Mouse (Mus musculus): ENCODE measurements around the gene Marc2. TPM values are rescaled to one million over a fixed set of nuclear protein-coding genes. Genes with fewer than 3 reads are reported as not detected.

Gene Marc2
- 200 TPM for polyA plus RNA-seq (2017; shearing (Covaris generic))

DNA sequence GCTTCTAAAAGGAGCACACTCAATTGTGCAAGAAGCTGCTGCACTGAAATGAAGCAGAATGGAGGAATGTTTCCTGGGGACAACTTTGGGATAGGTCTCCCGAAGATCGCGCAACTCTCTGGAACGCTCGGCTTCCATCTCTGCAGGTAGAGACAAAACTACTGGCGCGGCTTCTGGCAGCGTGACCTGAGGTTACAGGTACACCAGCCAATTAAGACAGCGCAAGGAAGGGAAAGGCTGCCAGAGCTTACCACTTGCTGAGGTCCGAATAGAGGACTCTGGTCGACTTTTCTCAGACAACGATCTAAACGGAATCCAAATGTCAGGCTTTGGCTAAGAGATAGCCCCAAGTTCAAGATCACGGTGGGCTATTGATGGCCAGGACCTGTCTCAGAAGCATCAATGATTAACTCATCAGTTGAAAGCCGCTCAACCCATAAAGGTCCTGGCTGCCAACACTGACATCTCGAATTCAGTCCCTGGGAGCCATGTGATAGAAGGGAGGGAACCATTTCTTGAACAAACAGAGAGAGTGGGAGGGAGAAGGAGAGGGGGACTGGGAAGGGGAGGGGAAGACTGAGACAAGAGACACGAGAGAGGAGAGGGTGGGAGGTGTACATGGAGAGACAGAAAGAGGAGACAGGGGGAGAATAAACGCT, at the start of gene Marc2:
Gene Marc2 (minus strand): TSS at position 360 of the 659 bp plus-strand sequence.

DNA sequence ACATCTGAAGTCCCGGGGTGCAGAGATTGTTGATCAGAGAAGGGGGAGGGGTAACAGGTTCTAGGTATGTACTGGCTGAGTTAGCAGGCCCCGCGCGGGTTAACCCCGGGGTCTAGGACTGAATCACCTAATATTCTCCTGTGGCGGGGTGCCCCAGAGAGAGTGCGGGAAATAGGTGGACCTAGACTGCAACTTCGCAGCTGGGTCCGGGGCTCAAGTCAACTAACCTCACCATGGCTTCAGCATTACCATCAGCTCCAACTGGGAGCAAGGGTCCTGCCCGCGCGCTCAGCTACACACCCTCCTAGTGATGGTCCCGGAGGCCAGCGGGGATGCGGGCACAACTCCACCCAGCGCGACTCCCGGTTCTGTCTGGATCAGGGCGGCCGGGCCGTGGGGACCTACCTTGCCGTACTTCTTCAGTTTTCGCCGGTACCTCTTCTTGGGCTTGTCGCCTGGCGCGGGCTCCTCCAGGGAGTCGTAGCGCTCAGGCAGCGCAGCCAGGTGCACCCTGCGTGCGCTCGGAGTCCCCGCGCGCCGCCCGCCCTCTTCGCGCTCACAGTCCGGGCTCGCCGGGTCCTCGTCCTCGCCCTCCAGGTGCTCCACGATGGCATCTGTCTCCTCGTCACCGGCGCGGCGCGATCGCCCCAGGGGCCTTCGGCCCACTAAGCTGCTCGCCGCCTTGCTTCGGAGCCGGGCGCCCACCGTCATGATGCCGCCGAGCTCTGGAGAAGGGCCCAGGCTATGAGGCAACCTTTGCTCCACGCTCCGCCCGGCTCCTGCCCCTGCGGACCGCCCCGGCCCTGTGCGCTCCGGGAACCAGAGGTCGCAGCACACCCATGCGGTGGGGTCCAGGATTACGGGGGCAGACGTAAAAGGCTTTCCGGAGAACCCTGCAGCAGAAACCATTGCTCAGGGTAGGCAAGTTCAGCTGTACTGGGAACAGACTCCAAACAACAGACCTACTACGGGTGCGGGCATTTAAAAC, 36.3 kb upstream of the Marc2 start, which contains the start of gene C130074G19Rik:
Gene C130074G19Rik (minus strand): TSS at position 938 of the 988 bp plus-strand sequence.

DNA sequence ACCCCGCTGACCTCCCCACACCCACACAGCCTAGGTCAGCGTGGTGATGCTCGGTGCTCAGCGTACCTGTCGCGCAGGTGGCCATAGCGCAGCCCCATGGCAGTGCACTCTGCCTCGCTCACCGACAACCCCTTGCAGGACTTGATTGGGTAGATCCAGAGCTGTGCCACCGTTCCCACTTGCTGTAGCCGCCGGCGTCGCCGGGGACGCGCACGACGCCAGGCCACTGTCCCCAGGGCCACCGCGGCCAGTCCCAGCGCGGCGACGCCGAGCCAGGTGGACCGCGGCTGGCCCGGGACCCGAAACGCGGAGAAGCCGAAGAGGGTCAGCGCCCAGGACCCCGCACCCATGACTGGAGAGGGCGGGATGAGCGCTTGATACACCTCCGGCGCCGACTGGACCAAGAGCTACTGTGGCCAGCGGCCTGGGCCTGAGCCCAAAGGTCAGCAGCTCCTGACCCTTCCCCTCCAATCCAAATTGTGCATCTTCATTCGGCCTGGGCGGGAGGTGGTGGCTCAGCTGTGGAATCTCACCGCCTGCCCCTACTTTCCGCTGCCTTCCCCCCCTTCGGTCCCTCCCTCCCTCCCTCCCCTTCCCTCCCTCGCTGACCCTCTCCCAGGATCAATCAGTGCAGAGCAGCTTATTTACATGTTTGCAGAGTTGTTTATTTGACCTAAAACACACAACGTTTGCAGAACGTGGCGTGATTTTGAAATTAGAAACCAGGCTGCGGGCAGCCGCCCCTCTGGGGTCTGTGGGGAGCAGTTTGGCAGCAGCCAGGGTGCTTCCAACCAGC, 35.3 kb downstream of the Marc2 start, which contains the start of gene Marc1:
Gene Marc1 (minus strand): TSS at position 534 of the 796 bp plus-strand sequence.

Other genes starting within 250 kb of the Marc2 start
- 0.88 TPM for gene Hlx, start 113.8 kb downstream of the Marc2 start, polyA plus RNA-seq (2017; shearing (Covaris generic))
- gene Marc1, start 35.1 kb downstream of the Marc2 start, polyA plus RNA-seq (2017; shearing (Covaris generic)): not detected
- gene C130074G19Rik, start 36.8 kb upstream of the Marc2 start, polyA plus RNA-seq (2017; shearing (Covaris generic)): not detected
- 0.33 TPM for gene Mark1, start 153.1 kb upstream of the Marc2 start, polyA plus RNA-seq (2017; shearing (Covaris generic))